In genomic region chr2:74135963-74136623, GRCm38 (mm10) we compare ENCODE assay signal across 12 mouse cellular contexts.
DNase-seq lines count a peak whose midpoint lies in the region; ATAC-seq and TF ChIP-seq lines count a peak whose summit lies in the region.
"Had no signal": no experiment of that assay in that cellular context is flagged by ENCODE, and none has a peak within 500 bp of the region (broad histone marks: within the 10 kb centered on the region; RNA-seq: fewer than 3 reads in every experiment).

No protein-coding gene starts in this region.

- H3K9ac ChIP-seq in heart, embryonic 13.5 days: no peak overlapping the region
- H3K9ac ChIP-seq in midbrain, embryonic 12.5 days (replicated peaks): no peak overlapping the region
- no peak overlapping the region for H3K9ac ChIP-seq in hindbrain, embryonic 12.5 days
- H3K9ac ChIP-seq in neural tube, embryonic 15.5 days (replicated peaks): no peak overlapping the region

- no peak for TF ChIP-seq CTCF in layer of hippocampus, adult 2 months (conservative IDR thresholded peaks at IDR 0.05)

- no peak overlapping the region for H3K4me3 ChIP-seq in heart, embryonic 13.5 days
- no peak overlapping the region for H3K4me3 ChIP-seq in midbrain, embryonic 12.5 days
- H3K4me3 ChIP-seq in midbrain, embryonic 10.5 days: no peak overlapping the region
- no peak overlapping the region for H3K4me3 ChIP-seq in hindbrain, embryonic 12.5 days
- H3K4me3 ChIP-seq in neural tube, embryonic 15.5 days (replicated peaks): no peak overlapping the region
- no peak overlapping the region for H3K4me3 ChIP-seq in layer of hippocampus, adult 2 months

- peaks cover 18% of the 10 kb centered on the region; the same call in 1 of the 2 replicates for H3K27me3 ChIP-seq in heart, embryonic 13.5 days (replicated peaks)
- H3K27me3 ChIP-seq in midbrain, embryonic 12.5 days: peaks cover 15% of the 10 kb centered on the region
- peaks cover 33% of the 10 kb centered on the region for H3K27me3 ChIP-seq in midbrain, embryonic 10.5 days (ENCODE audit: low read depth, poor library complexity, severe bottlenecking)
- H3K27me3 ChIP-seq in hindbrain, embryonic 12.5 days: no peaks in the 10 kb centered on the region
- H3K27me3 ChIP-seq in neural tube, embryonic 15.5 days (replicated peaks): no peaks in the 10 kb centered on the region
- H3K27me3 ChIP-seq: CH12.LX had no signal

- 37% methylated on average over 15 of the region's 15 CpGs for WGBS in heart, embryonic 13.5 days
- WGBS in midbrain, embryonic 12.5 days: 50% methylated on average over 15 of the region's 15 CpGs
- WGBS in midbrain, embryonic 10.5 days: 45% methylated on average over 15 of the region's 15 CpGs
- WGBS in hindbrain, embryonic 12.5 days: 38% methylated on average over 15 of the region's 15 CpGs
- WGBS in neural tube, embryonic 15.5 days: 44% methylated on average over 15 of the region's 15 CpGs

- H3K36me3 ChIP-seq in heart, embryonic 13.5 days: no peaks in the 10 kb centered on the region
- no peaks in the 10 kb centered on the region for H3K36me3 ChIP-seq in midbrain, embryonic 12.5 days
- H3K36me3 ChIP-seq in midbrain, embryonic 10.5 days: no peaks in the 10 kb centered on the region
- H3K36me3 ChIP-seq in hindbrain, embryonic 12.5 days: no peaks in the 10 kb centered on the region
- H3K36me3 ChIP-seq in neural tube, embryonic 15.5 days: no peaks in the 10 kb centered on the region

- H3K4me2 ChIP-seq in heart, embryonic 13.5 days: peak overlapping the region; percentile 25; the same call in 1 of the 2 replicates
- no peak overlapping the region for H3K4me2 ChIP-seq in midbrain, embryonic 12.5 days (replicated peaks)
- peak overlapping the region; percentile 12; the same call in 1 of the 2 replicates for H3K4me2 ChIP-seq in hindbrain, embryonic 12.5 days (replicated peaks)
- H3K4me2 ChIP-seq in neural tube, embryonic 15.5 days: peak overlapping the region; percentile 20; the same call in 1 of the 2 replicates

- peaks cover 10% of the 10 kb centered on the region for H3K4me1 ChIP-seq in heart, embryonic 13.5 days
- H3K4me1 ChIP-seq in midbrain, embryonic 12.5 days: peaks cover 35% of the 10 kb centered on the region
- peaks cover 38% of the 10 kb centered on the region for H3K4me1 ChIP-seq in midbrain, embryonic 10.5 days
- peaks cover 33% of the 10 kb centered on the region for H3K4me1 ChIP-seq in hindbrain, embryonic 12.5 days
- H3K4me1 ChIP-seq in neural tube, embryonic 15.5 days: peaks cover 15% of the 10 kb centered on the region

- no peaks in the 10 kb centered on the region for H3K9me3 ChIP-seq in heart, embryonic 13.5 days
- no peaks in the 10 kb centered on the region for H3K9me3 ChIP-seq in midbrain, embryonic 12.5 days
- no peaks in the 10 kb centered on the region for H3K9me3 ChIP-seq in midbrain, embryonic 10.5 days (replicated peaks)
- H3K9me3 ChIP-seq in hindbrain, embryonic 12.5 days (replicated peaks): no peaks in the 10 kb centered on the region
- no peaks in the 10 kb centered on the region for H3K9me3 ChIP-seq in neural tube, embryonic 15.5 days (replicated peaks)

- no peak for DNase-seq in heart, adult 18-20 months
- DNase-seq in midbrain, embryonic 10.5 days (ENCODE audit: low spot score): no peak
- DNase-seq in layer of hippocampus, adult 2 months (ENCODE audit: low spot score in 2 of 2): no peak
- no peak for DNase-seq in layer of hippocampus, adult 9-11 months
- DNase-seq: liver; spleen, adult 18-20 months; thymus, adult 2 months had no signal

- H3K27ac ChIP-seq in heart, embryonic 13.5 days (replicated peaks): no peak overlapping the region
- 0 out of 2 replicates have a peak overlapping the region, but pooled peaks have one; percentile 26 for H3K27ac ChIP-seq in midbrain, embryonic 12.5 days (replicated peaks)
- H3K27ac ChIP-seq in midbrain, embryonic 10.5 days (replicated peaks): no peak overlapping the region
- peak overlapping the region; percentile 58 for H3K27ac ChIP-seq in hindbrain, embryonic 12.5 days
- no peak overlapping the region; the same call in 1 of the 2 replicates for H3K27ac ChIP-seq in neural tube, embryonic 15.5 days (replicated peaks)
- no peak overlapping the region for H3K27ac ChIP-seq in layer of hippocampus, adult 2 months

- no peak for ATAC-seq in heart, embryonic 13.5 days (ENCODE audit: extremely low read depth, insufficient number of reproducible peaks, low FRiP score, low TSS enrichment)
- ATAC-seq in midbrain, embryonic 12.5 days (ENCODE audit: low FRiP score, low read depth): peak; percentile 42
- ATAC-seq in hindbrain, embryonic 12.5 days (ENCODE audit: low FRiP score): peak; percentile 70
- 0 out of 2 replicates have a peak, but pooled peaks have one; percentile 28 for ATAC-seq in neural tube, embryonic 15.5 days (ENCODE audit: low FRiP score)

Comparison
In these comparisons a context has a peak if more than half of its experiments do, and no peak if none do; other contexts are left out.
1. H3K27ac ChIP-seq: peak in midbrain, embryonic 12.5 days (single experiment) and hindbrain, embryonic 12.5 days (single experiment); none in heart, embryonic 13.5 days (single experiment), midbrain, embryonic 10.5 days (single experiment), neural tube, embryonic 15.5 days (single experiment) and layer of hippocampus, adult 2 months (single experiment).